Mouse (Mus musculus): ENCODE measurements at regions not wholly inside any gene's neighbourhood (a gene's known extent, or its start where the extent isn't known, plus 50 kb on each side); places are given as distances from the start of the nearest gene placed in this dataset.

GRCm38 (mm10) chr3:143743649-143744048 lies 461.4 kb downstream of the Lmo4 start:
- H3K4me3 ChIP-seq (ENCODE audit: insufficient read depth, low read depth, low read length): no peak overlapping the region
- no peaks in the 10 kb centered on the region for H3K4me1 ChIP-seq (ENCODE audit: control insufficient read depth, insufficient read depth, low read length)
- WGBS: 58% methylated on average over 7 of the region's 7 CpGs
- TF ChIP-seq CTCF (conservative IDR thresholded peaks at IDR 0.05; ENCODE audit: insufficient read depth, insufficient read length, low read depth, low read length): no peak
- no peak for TF ChIP-seq POLR2A (IDR thresholded peaks at IDR 0.05; ENCODE audit: low read depth, low read length)
- H3K27ac ChIP-seq (ENCODE audit: insufficient read depth, low read depth, low read length): no peak overlapping the region
- no peaks in the 10 kb centered on the region for H3K36me3 ChIP-seq (ENCODE audit: control insufficient read depth, insufficient read depth, low read length)
- peak; percentile 4 for DNase-seq
- no peaks in the 10 kb centered on the region for H3K27me3 ChIP-seq (replicated peaks; ENCODE audit: control insufficient read depth, insufficient read depth, low read length)

DNA sequence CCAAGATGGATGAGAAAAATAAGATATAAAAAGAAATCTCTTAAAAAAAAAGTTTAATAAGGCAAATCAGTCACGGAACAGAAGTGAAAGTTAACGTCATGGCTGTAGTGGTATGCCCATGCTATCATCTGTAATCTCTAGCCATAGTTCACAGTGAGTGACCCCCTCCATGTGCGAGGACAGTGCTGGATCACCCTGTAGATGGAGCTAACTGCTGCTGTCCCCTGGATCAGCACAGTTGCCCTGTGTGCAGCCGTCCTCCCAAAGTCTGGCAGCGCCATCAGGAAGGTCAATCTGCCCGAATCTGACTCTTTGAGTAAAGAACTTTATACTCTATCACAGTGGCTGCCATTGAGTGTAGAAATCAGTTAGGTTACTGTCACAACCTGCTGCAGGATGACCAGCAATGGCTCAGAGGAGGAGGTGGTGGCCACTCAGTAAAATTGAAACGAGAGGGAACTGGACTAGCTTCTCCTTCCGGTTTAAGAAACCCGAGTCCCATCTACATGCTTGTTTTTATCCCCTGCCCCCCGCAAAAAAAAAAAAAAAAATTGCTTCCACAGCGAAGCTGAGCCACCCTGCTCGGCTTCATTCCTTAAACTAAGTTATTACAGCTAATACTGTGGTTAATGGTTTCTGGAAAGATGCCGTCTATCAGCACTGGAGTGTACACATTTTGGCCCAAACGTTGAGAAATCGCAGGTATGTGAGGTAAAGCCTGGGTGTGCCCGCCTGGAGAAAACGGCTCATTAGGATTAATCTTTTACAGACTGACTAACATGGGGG lies 462.0 kb downstream of the Lmo4 start:
- H3K27me3 ChIP-seq (replicated peaks; ENCODE audit: control insufficient read depth, insufficient read depth, low read length): no peaks in the 10 kb centered on the region
- H3K36me3 ChIP-seq (ENCODE audit: control insufficient read depth, insufficient read depth, low read length): no peaks in the 10 kb centered on the region
- TF ChIP-seq POLR2A (IDR thresholded peaks at IDR 0.05; ENCODE audit: low read depth, low read length) (no peak), CTCF (conservative IDR thresholded peaks at IDR 0.05; ENCODE audit: insufficient read depth, insufficient read length, low read depth, low read length) (peak; percentile 54)
- DNase-seq: peak; percentile 49
- peak overlapping the region; percentile 15 for H3K27ac ChIP-seq (ENCODE audit: insufficient read depth, low read depth, low read length)
- 33% methylated on average over 17 of the region's 17 CpGs for WGBS
- H3K4me3 ChIP-seq (ENCODE audit: insufficient read depth, low read depth, low read length): peak overlapping the region; percentile 37
- no peaks in the 10 kb centered on the region for H3K4me1 ChIP-seq (ENCODE audit: control insufficient read depth, insufficient read depth, low read length)

DNA sequence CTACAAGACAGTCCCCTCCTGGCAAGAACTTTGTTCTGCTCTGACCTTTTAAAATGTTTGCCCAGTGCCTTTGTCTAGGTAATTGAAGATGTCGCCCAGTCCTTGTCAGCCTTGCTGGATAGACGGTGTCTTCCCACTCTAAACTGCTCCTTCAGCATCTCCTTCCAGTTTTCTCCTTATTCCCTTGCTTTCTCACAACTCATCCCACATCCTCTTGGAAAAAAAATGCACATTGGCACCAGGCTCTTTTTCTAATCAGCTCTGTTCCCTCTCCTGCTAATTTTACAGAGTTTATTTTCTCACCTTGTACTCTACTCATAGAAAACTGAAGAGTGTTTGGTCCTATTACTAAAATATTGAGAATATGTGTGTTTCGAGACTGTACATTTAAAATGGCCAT lies 466.3 kb downstream of the Lmo4 start:
- WGBS: 81% methylated on average over 3 of the region's 3 CpGs
- no peaks in the 10 kb centered on the region for H3K36me3 ChIP-seq (ENCODE audit: control insufficient read depth, insufficient read depth, low read length)
- DNase-seq: no peak
- no peak overlapping the region for H3K4me3 ChIP-seq (ENCODE audit: insufficient read depth, low read depth, low read length)
- TF ChIP-seq POLR2A (IDR thresholded peaks at IDR 0.05; ENCODE audit: low read depth, low read length): no peak
- no peak for TF ChIP-seq CTCF (conservative IDR thresholded peaks at IDR 0.05; ENCODE audit: insufficient read depth, insufficient read length, low read depth, low read length)
- H3K27ac ChIP-seq (ENCODE audit: insufficient read depth, low read depth, low read length): no peak overlapping the region
- no peaks in the 10 kb centered on the region for H3K4me1 ChIP-seq (ENCODE audit: control insufficient read depth, insufficient read depth, low read length)
- H3K27me3 ChIP-seq (replicated peaks; ENCODE audit: control insufficient read depth, insufficient read depth, low read length): no peaks in the 10 kb centered on the region; the same call in 1 of the 2 replicates

- no peak overlapping the region for H3K4me3 ChIP-seq (ENCODE audit: insufficient read depth, low read depth, low read length)
- TF ChIP-seq CTCF (conservative IDR thresholded peaks at IDR 0.05; ENCODE audit: insufficient read depth, insufficient read length, low read depth, low read length) (no peak), POLR2A (IDR thresholded peaks at IDR 0.05; ENCODE audit: low read depth, low read length) (no peak)
- H3K27ac ChIP-seq (ENCODE audit: insufficient read depth, low read depth, low read length): no peak overlapping the region
- H3K36me3 ChIP-seq (ENCODE audit: control insufficient read depth, insufficient read depth, low read length): no peaks in the 10 kb centered on the region
- no peaks in the 10 kb centered on the region; the same call in 1 of the 2 replicates for H3K27me3 ChIP-seq (replicated peaks; ENCODE audit: control insufficient read depth, insufficient read depth, low read length)
- WGBS: 77% methylated on average over 6 of the region's 6 CpGs
- no peak for DNase-seq
- no peaks in the 10 kb centered on the region for H3K4me1 ChIP-seq (ENCODE audit: control insufficient read depth, insufficient read depth, low read length)
Measured at GRCm38 (mm10) chr3:143737844-143738243, 467.2 kb downstream of the Lmo4 start.

DNA sequence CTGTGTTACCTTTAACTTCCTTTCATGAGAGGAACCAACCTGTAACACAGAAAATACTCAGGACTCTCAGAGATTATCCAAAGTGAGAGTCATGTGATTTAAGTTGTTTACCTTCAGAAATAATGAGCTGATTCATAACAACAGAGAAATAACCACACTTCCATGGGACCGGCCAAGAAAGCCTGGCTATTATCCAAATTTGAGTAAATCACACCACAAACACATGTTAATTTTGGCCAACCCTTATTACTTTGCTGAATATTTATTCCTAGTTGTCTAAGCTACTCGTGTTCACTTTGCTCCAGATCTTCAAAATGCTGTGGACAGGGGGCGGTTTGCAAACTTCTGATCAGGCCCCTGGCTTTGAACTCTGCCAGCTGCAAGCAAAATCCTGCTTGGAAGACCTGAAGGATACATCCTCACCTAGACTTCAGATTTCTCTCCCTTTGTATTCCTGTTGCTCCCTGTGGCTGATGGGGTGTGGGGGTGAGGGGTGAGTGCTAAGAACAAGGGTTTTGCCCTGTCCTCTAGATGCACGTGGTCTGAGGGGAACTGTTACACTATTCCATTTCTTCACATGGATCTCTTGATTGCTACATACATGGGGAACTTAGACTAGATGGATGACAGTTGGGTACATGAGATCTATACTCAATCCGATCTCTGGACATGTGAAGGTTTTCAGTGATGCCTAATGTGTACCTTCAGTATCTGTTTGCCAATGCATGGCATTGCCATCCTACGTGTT lies 468.2 kb downstream of the Lmo4 start:
- no peak for DNase-seq
- TF ChIP-seq POLR2A (IDR thresholded peaks at IDR 0.05; ENCODE audit: low read depth, low read length) (no peak), CTCF (conservative IDR thresholded peaks at IDR 0.05; ENCODE audit: insufficient read depth, insufficient read length, low read depth, low read length) (no peak)
- WGBS: 70% methylated on average over 6 of the region's 6 CpGs
- Histone ChIP-seq H3K27ac (ENCODE audit: insufficient read depth, low read depth, low read length) (no peak overlapping the region), H3K4me3 (ENCODE audit: insufficient read depth, low read depth, low read length) (no peak overlapping the region), H3K36me3 (ENCODE audit: control insufficient read depth, insufficient read depth, low read length) (no peaks in the 10 kb centered on the region), H3K4me1 (ENCODE audit: control insufficient read depth, insufficient read depth, low read length) (no peaks in the 10 kb centered on the region), H3K27me3 (replicated peaks; ENCODE audit: control insufficient read depth, insufficient read depth, low read length) (no peaks in the 10 kb centered on the region; the same call in 1 of the 2 replicates)

DNA sequence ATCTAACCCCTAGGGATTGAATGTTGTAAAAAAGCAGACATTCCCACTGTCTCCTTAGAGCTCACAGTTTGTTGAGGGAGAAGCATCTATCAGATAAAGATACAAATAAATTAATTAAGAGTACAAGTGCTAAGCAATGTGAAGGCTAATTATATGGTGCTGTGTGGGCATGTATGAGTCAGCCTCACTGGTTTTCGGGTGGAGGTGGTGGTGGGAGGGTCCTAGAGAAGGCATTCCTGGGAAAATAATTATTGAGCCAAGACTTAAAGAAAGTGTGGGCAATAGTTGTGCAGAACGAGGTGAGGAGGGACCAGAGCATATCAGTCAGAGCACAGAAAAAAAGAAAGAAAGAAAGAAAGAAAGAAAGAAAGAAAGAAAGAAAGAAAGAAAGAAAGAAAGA lies 470.2 kb downstream of the Lmo4 start:
- TF ChIP-seq CTCF (conservative IDR thresholded peaks at IDR 0.05; ENCODE audit: insufficient read depth, insufficient read length, low read depth, low read length) (no peak), POLR2A (IDR thresholded peaks at IDR 0.05; ENCODE audit: low read depth, low read length) (no peak)
- Histone ChIP-seq H3K4me1 (ENCODE audit: control insufficient read depth, insufficient read depth, low read length) (no peaks in the 10 kb centered on the region), H3K36me3 (ENCODE audit: control insufficient read depth, insufficient read depth, low read length) (no peaks in the 10 kb centered on the region), H3K27me3 (replicated peaks; ENCODE audit: control insufficient read depth, insufficient read depth, low read length) (no peaks in the 10 kb centered on the region; the same call in 1 of the 2 replicates), H3K27ac (ENCODE audit: insufficient read depth, low read depth, low read length) (no peak overlapping the region), H3K4me3 (ENCODE audit: insufficient read depth, low read depth, low read length) (no peak overlapping the region)
- 78% methylated on average over 2 of the region's 2 CpGs for WGBS
- no peak for DNase-seq

Measured in kidney, adult 2 months (tissue).